Mouse (Mus musculus) brain, embryonic 14.5 days (tissue): ENCODE results near the gene Ephb2.

Experiments
- CTCF ChIP-seq: fragments of 200-500 bp; IDR thresholded peaks from 2 replicates; pipeline ENCODE4 v1.5.1; 2012; ENCODE audit warnings: inconsistent platforms, mild to moderate bottlenecking, moderate library complexity, borderline replicate concordance; ENCODE audit not compliant: insufficient read depth, insufficient read length; ENCODE audit errors: extremely low read depth
- POLR2A ChIP-seq: fragments of 200-500 bp; IDR thresholded peaks from 2 replicates; pipeline ENCODE4 v1.6.1; 2012; ENCODE audit warnings: mild to moderate bottlenecking, inconsistent platforms, borderline replicate concordance; ENCODE audit not compliant: poor library complexity, insufficient read depth, insufficient read length, severe bottlenecking; ENCODE audit errors: extremely low read depth

- TF ChIP-seq POLR2A (no peak), CTCF (no peak)
Observed at GRCm38 (mm10) chr4:136765080-136765479, 70.7 kb downstream of the Ephb2 start.
